Mouse (Mus musculus) liver, embryonic 14.5 days (tissue): ENCODE measurements around the gene Cct7. TPM values are rescaled to one million over a fixed set of nuclear protein-coding genes. Genes with fewer than 3 reads are reported as not detected.

ENCODE experiments used
- ATAC-seq: fragments of 200-750 bp; cut with Nextera tagmentation; 2 replicates; pipeline ENCODE4 v1.8.0; 2017; ENCODE audit warnings: moderate number of reproducible peaks, mild to moderate bottlenecking, moderate library complexity; ENCODE audit not compliant: insufficient read depth
- DNase-seq, 3 experiments: peaks; one replicate each; pipeline ENCODE4 v3.0.0-alpha.2; 2012 to 2013; ENCODE audit warnings: low read depth in 3 of 3, low spot score in 3 of 3
- H3K27ac ChIP-seq: fragments of 300-500 bp; sonication (generic); 2 replicates; pipeline ENCODE4 v1.5.1; 2014; ENCODE audit warnings: moderate library complexity, mild to moderate bottlenecking, control low read depth, inconsistent platforms
- H3K27me3 ChIP-seq: fragments of 300-500 bp; sonication (generic); 2 replicates; pipeline ENCODE4 v1.6.1; 2014; ENCODE audit warnings: mild to moderate bottlenecking, low read length, moderate library complexity; ENCODE audit not compliant: control insufficient read depth, insufficient read depth
- H3K36me3 ChIP-seq: fragments of 300-500 bp; sonication (generic); replicated peaks from 2 replicates; pipeline ENCODE4 v1.6.1; 2014; ENCODE audit warnings: low read depth; ENCODE audit not compliant: control insufficient read depth, insufficient read depth
- H3K4me1 ChIP-seq, 2 experiments: fragments of 200-500 bp in 1 of 2; fragments of 300-500 bp in 1 of 2; sonication (generic) in 1 of 2; replicated peaks; 2 replicates each; pipeline ENCODE4 v1.6.1; 2012 to 2014; ENCODE audit warnings: antibody characterized with exemption in 1 of 2, inconsistent platforms in 1 of 2, low read length in 1 of 2; ENCODE audit not compliant: control insufficient read depth in 2 of 2, insufficient read depth in 2 of 2
- H3K4me2 ChIP-seq: fragments of 300-500 bp; sonication (generic); 2 replicates; pipeline ENCODE4 v1.6.1; 2014; ENCODE audit warnings: low read depth, mild to moderate bottlenecking, control low read depth, moderate library complexity
- H3K4me3 ChIP-seq, 2 experiments: fragments of 200-500 bp in 1 of 2; fragments of 300-500 bp in 1 of 2; sonication (generic) in 1 of 2; 2 replicates each; pipeline ENCODE4 v1.5.1; 2012 to 2014; ENCODE audit warnings: low read depth in 2 of 2, low read length in 2 of 2, mild to moderate bottlenecking in 2 of 2, control low read depth in 1 of 2, inconsistent platforms in 1 of 2, moderate library complexity in 1 of 2; ENCODE audit not compliant: insufficient read depth in 1 of 2
- H3K9ac ChIP-seq: fragments of 300-500 bp; sonication (generic); replicated peaks from 2 replicates; pipeline ENCODE4 v1.6.1; 2014; ENCODE audit warnings: mild to moderate bottlenecking, control low read depth, moderate library complexity
- H3K9me3 ChIP-seq: fragments of 300-500 bp; sonication (generic); 2 replicates; pipeline ENCODE4 v1.6.1; 2016; ENCODE audit warnings: low read length, mixed read lengths; ENCODE audit not compliant: control insufficient read depth
- CTCF ChIP-seq: IDR thresholded peaks from 2 replicates; pipeline ENCODE4 v1.5.1; 2016; ENCODE audit warnings: antibody characterized with exemption, low read depth, control low read depth
- EP300 ChIP-seq: IDR thresholded peaks from 2 replicates; pipeline ENCODE4 v1.6.1; 2016; ENCODE audit warnings: antibody characterized with exemption, low read depth
- WGBS: fragments of 180-500 bp; shearing (Covaris S2); extraction: QIAGEN DNeasy Blood & Tissue Kit; methylation state at CpG from one replicate; pipeline ENCODE4 v1.1.7; 2014; ENCODE audit not compliant: insufficient replicate concordance; 5-methylcytosine and 5-hydroxymethylcytosine counted together
- polyA plus RNA-seq, 2 experiments: library from polyadenylated mRNA; depleted of rRNA in 1 of 2; stranded (reverse) in 1 of 2; unstranded in 1 of 2; fragments of >200 nt; fragmentation: Nextera tagmentation in 1 of 2; extraction: Ambion mirVana in 1 of 2; gene quantifications; 2 replicates each; pipeline versions ENCODE4 v1.2.1 to v1.2.3; 2012 to 2014

Gene Cct7
- polyA plus RNA-seq (2012; rRNA removed), result 102 and 162 TPM in 2 replicates
- polyA plus RNA-seq (2014; fragmentation: Nextera tagmentation; extraction: Ambion mirVana), result 285 and 290 TPM in 2 replicates

DNA sequence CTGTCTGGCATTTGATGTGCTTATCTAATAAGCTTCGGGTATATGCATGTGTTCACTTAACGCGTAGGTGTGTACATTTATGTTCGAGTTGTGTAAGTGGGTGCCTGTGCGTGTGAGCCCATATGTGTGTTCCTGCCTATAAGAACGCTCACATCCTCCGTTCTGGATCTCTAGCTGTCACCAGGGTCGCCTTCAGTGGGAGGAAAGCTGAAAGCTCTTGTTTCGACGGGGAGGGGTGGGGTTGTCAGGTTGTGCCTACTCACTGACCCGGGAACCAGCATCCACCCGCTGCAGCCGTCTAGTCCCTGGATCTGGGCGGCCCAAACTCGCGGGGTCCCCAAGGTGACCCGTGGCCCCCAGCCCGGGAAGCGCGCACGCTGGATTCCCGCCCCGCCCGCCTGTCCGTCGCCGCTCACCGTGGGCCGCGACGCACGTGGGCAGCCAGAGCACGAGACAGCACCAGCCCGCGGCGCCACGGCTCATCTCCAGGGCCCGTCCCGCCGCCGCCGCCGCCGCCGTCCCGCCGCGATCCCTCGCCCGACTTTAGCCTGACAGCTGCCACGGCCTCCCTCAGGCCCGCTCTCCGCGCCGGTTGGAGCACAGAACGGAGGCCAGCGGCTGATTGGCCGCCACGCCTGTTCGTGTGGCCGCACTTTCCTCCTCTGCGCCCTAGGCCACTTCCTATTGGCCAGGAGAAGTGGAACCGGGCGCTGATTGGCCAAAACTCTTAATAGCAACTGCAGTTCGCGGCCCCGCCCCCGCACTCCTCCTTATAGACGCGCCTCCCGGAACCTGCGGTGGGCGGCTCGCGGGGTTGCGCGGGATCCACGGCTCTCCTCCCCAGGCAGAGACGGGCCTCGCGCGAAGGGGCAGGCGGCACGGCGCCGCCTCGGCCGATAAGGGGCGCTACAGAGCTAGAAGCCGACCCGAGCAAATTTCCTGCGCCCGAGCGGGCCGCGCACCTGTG is at the start of gene Cct7:
TSS of gene Cct7 (plus strand) at position 818 of the 967 bp plus-strand sequence.
- peak; percentile 72 for TF ChIP-seq CTCF
- TF ChIP-seq EP300, result peak; percentile 55; the same call in 1 of the 2 replicates
- H3K4me1 ChIP-seq, result peaks cover 15 to 24% of the 10 kb centered on the region in 2 experiments
- peak within 1 kb of the TSS; percentile 90 for H3K4me2 ChIP-seq
- under 1% methylated on average over 96 of the region's 96 CpGs for WGBS
- DNase-seq, result peak; percentile 99 to 100 (median 100)
- H3K4me3 ChIP-seq, result peak within 1 kb of the TSS; percentile 91
- no peaks in the 10 kb centered on the region for H3K27me3 ChIP-seq
- peak; percentile 91 for ATAC-seq
- no peaks in the 10 kb centered on the region for H3K9me3 ChIP-seq
- peak within 1 kb of the TSS; percentile 94 for H3K9ac ChIP-seq
- H3K36me3 ChIP-seq, result peaks cover 6% of the 10 kb centered on the region
- peak within 1 kb of the TSS; percentile 59 for H3K27ac ChIP-seq

DNA sequence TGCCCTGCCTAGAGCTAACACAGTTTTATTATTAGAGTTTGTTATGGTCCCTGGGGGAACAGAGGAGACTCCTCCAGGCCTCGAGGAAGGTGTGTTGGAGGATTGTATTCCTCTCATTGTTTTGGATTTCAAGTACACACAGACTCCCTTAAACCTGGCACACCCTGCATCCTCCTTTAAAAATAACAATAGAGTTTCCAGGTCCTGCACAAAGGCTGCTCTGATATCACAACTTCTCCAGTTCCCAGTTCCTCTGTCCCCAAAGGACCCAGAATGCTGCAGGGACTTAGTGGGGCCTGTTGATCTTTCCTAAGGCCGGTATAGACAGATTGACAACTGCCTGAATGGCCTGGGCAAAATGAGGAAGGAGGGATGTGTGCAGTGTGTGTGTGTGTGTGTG is 48.7 kb upstream of the Cct7 start:
- no peaks in the 10 kb centered on the region for H3K9me3 ChIP-seq

DNA sequence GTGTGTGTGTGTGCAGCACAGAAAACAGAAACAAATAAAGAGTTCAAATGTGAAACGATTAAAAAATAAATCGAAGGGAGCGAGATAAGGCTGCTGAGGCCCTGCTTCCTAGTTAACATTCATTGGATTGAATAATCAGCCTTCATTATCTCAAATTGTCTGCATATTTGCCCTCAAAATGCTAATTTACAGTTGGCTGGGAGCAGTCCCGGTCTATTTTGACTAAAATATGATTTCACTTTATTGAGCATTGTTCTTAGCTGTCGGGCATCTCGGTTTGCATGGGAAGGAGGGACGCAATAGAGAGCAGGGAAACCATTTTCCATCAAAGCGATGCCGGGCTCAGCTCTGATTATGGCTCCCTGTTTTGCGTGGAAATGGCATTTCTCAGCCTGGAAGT is 48.3 kb upstream of the Cct7 start:
- Histone ChIP-seq H3K36me3 (no peaks in the 10 kb centered on the region), H3K27ac (no peak overlapping the region), H3K27me3 (peaks cover 5% of the 10 kb centered on the region), H3K9me3 (no peaks in the 10 kb centered on the region), H3K9ac (no peak overlapping the region), H3K4me3 (no peak overlapping the region), H3K4me1 (no peaks in the 10 kb centered on the region), H3K4me2 (no peak overlapping the region)
- no peak for DNase-seq
- ATAC-seq, result no peak
- WGBS, result 68% methylated on average over 10 of the region's 10 CpGs
- TF ChIP-seq EP300 (no peak), CTCF (no peak)

More for the DNA sequence above, 48.7 kb upstream of the Cct7 start:
- ATAC-seq (no peak), DNase-seq (no peak)
- H3K4me2 ChIP-seq, result no peak overlapping the region
- H3K4me3 ChIP-seq, result no peak overlapping the region
- no peak overlapping the region for H3K9ac ChIP-seq
- H3K36me3 ChIP-seq, result no peaks in the 10 kb centered on the region
- H3K27me3 ChIP-seq, result peaks cover under 1% of the 10 kb centered on the region; the same call in 1 of the 2 replicates
- WGBS, result 29% methylated on average over 2 of the region's 2 CpGs
- H3K27ac ChIP-seq, result no peak overlapping the region
- no peaks in the 10 kb centered on the region for H3K4me1 ChIP-seq
- TF ChIP-seq CTCF, result no peak
- TF ChIP-seq EP300, result no peak

DNA sequence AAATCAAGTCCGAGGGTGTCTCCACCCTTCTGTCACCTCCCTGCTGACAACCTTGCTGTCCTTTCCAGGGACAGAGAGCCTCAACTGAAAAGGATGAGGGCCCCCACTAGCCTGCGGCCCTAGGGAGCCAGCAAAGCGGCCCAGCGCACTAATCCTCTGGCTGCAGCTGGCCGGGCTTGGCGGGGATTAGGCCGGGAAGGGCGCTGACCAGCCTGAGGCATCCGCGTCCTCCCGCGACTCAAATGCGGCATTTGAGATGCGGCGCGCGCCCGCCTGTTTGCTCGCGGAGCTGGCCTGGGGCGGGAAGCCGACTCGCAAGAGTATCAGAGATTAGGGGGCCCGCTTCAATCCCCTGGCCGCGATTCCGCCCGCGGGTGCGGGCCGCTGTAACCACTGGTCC is 42.3 kb upstream of the Cct7 start:
- ATAC-seq (no peak), DNase-seq (no peak)
- Histone ChIP-seq H3K4me2 (no peak overlapping the region), H3K27me3 (peaks cover 29% of the 10 kb centered on the region), H3K27ac (no peak overlapping the region), H3K4me1 (no peaks in the 10 kb centered on the region), H3K36me3 (no peaks in the 10 kb centered on the region), H3K4me3 (no peak overlapping the region), H3K9ac (no peak overlapping the region), H3K9me3 (no peaks in the 10 kb centered on the region)
- TF ChIP-seq EP300 (no peak), CTCF (no peak)
- WGBS, result 3% methylated on average over 31 of the region's 31 CpGs

DNA sequence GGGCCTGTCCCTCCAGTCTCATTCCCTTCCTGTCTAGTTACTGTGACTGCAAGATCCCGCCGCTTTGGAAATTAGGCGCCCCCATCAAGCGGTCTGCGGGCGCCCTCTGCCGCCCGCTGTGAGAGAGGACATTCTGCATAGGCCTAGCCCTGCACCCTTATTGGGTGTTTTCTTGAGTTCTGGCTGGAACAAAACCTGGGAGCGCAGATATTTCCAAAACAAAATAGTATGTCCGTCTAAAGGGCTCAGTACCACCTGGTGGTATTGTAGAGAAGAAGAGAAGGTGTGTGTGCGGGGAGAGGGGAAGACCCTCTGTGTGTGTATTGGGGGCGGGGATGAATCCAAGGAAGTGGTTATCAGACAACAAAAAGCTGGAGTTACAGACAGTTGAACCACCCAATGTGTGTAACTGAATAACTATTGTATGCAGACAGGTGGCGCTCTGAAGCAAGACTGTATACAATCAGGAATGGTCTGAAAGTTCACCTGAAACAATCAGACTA is 40.5 kb upstream of the Cct7 start:
- Histone ChIP-seq H3K27ac (no peak overlapping the region), H3K4me3 (no peak overlapping the region), H3K27me3 (peaks cover 29% of the 10 kb centered on the region), H3K4me2 (no peak overlapping the region), H3K4me1 (no peaks in the 10 kb centered on the region), H3K9me3 (no peaks in the 10 kb centered on the region), H3K36me3 (no peaks in the 10 kb centered on the region), H3K9ac (no peak overlapping the region)
- TF ChIP-seq CTCF (peak; percentile 70), EP300 (no peak)
- 6% methylated on average over 13 of the region's 13 CpGs for WGBS
- DNase-seq (peak in 2 of 3 experiments; percentile 24 to 31), ATAC-seq (peak; percentile 37; the same call in 1 of the 2 replicates)
